ENCODE assay signal across 15 mouse cellular contexts in genomic region chr7:119881229-119881628, GRCm38 (mm10).
"Had no signal": no experiment of that assay in that cellular context is flagged by ENCODE, and none has a peak within 500 bp of the region (broad histone marks: within the 10 kb centered on the region; RNA-seq: fewer than 3 reads in every experiment).

No protein-coding gene starts in this region.

- H3K4me3 ChIP-seq: layer of hippocampus, adult 2 months; limb, embryonic 13.5 days; lung, embryonic 15.5 days; midbrain, embryonic 10.5 days; myocyte; neural tube, embryonic 15.5 days had no signal

- H3K27ac ChIP-seq: kidney, postnatal 0 days; layer of hippocampus, adult 2 months; limb, embryonic 13.5 days; lung, embryonic 15.5 days; midbrain, embryonic 10.5 days; neural tube, embryonic 15.5 days had no signal

- H3K4me1 ChIP-seq: limb, embryonic 13.5 days; lung, embryonic 15.5 days; midbrain, embryonic 10.5 days; neural tube, embryonic 15.5 days had no signal

- H3K9ac ChIP-seq: limb, embryonic 13.5 days; lung, embryonic 15.5 days; neural tube, embryonic 15.5 days had no signal

- H3K27me3 ChIP-seq: limb, embryonic 13.5 days; lung, embryonic 15.5 days; neural tube, embryonic 15.5 days had no signal

- H3K9me3 ChIP-seq: limb, embryonic 13.5 days; lung, embryonic 15.5 days; midbrain, embryonic 10.5 days; neural tube, embryonic 15.5 days had no signal

- H3K4me2 ChIP-seq: limb, embryonic 13.5 days; liver, embryonic 11.5 days; lung, embryonic 15.5 days; neural tube, embryonic 15.5 days had no signal

- DNase-seq: kidney, postnatal 4 days; left cerebral cortex, postnatal 4 days; lung, postnatal 4 days; midbrain, embryonic 14.5 days; right cerebral cortex, adult 18-20 months; right cerebral cortex, postnatal 25 days; thymus, postnatal 36 days had no signal
